Mouse (Mus musculus) testis, postnatal 14 days (tissue): Measurements from ENCODE around the gene Fnbp1l.

Source experiments
- DNase-seq: peaks from one replicate; pipeline ENCODE4 v3.0.0; 2021; ENCODE audit warnings: low spot score

Gene Fnbp1l

DNA sequence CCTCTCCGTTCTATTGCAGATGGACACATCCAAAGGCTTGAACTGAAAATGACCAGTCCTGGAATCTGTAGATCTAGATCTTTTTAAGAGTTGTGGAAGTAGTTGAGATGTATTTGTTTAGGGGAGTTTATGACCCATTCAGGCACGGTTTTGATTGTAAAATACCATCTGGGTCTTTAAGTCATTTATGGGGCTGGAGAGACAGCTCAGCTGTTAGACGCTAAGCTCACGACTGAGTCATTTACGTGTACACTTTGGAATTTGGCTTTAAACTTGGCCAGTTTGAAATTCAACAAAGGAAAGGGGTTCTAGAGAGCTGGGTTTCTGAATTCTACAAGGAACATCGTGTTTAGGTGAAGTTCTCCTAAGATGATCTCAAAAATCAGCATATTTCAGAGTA lies 124.8 kb downstream of the Fnbp1l start:
- no peak for DNase-seq

DNA sequence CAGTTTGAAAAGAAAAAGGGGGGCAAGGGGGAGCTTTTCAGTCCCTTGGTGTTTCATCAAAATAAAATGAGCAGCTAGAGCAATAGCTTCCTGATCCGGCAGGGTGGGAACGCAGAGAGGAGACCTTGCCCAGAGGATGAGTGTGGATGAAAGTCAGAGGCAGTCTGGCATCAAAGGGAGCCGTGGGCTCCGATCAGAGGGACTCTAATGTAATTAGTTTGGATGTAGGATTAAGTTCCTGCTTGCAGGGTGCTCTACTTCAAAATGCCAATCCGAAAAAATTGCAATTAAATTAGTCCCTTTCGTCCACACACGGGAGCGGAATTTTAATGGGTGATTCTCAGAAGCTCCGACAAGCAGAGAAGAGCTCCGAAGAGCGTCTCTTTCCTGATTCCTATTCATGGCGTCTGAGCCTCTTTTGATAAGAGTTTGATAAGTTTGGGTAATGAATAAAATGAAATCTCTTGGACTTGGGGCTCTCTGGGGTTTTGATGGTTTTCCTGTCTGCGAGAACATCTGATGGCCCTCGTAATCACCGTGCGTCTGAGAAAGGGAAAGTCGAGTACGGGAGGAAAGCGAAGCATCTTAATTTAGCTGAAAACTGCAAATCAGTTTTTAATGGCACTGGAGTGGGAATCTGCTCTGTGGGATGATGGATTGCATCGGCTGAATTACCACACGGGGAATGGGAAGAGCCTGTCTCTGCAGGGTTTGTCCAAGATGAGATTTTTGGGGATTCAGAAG lies 126.5 kb downstream of the Fnbp1l start:
- no peak for DNase-seq

DNA sequence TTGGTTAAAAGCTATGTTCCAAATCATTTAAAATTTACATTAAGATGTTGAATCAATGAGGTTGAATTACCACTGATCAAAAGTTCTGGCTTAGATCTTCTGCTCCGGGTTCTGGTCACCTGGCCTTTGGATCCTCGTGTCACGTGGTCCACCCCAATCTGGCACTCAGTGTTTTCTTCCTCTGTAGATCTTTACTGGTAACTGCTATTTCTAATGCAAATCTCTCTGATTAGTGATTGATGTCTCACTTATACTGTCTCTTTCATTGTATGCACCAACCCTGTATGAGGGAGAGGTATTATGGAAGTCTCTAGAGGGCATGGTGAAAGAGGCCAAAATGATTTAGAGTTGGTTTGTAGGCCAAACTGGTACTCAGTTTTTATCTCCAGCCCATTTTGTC lies 127.5 kb downstream of the Fnbp1l start:
- no peak for DNase-seq

DNA sequence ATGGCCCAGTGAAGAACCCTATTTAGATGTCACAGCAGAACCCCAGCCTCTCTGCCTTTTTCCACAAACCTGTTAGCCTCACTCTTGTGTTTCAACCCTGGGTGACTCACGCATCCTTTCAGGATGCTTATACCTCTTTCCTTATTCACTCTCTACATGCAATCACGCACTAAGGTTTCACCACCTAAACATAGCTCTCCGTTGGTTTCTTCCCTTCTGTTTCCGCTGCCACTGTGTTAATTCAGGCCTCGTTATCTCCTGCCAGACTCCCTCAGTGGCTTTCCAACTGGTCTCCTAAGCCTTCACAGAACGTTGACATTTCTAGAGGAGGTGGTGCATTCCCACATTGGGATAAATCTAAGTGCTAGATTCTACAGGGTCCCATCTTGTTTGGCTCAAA lies 128.9 kb downstream of the Fnbp1l start:
- no peak for DNase-seq
